Mouse (Mus musculus) kidney, embryonic 16.5 days (tissue): ENCODE results near the gene Gm32742. TPM values are rescaled to one million over a fixed set of nuclear protein-coding genes. Genes with fewer than 3 reads are reported as not detected.

Experiments used
- ATAC-seq: fragments of 200-750 bp; cut with Nextera tagmentation; 2 replicates; pipeline ENCODE4 v1.8.0; 2017; ENCODE audit warnings: moderate TSS enrichment; ENCODE audit not compliant: low FRiP score, low TSS enrichment
- H3K27ac ChIP-seq: fragments of 300-500 bp; sonication (generic); 2 replicates; pipeline ENCODE4 v1.5.1; 2014; ENCODE audit warnings: low read length
- H3K27me3 ChIP-seq: fragments of 300-500 bp; sonication (generic); 2 replicates; pipeline ENCODE4 v1.6.1; 2014; ENCODE audit warnings: low read length, control low read depth, mixed read lengths; ENCODE audit not compliant: insufficient read depth
- H3K36me3 ChIP-seq: fragments of 300-500 bp; sonication (generic); 2 replicates; pipeline ENCODE4 v1.6.1; 2014; ENCODE audit warnings: low read length, control low read depth, mixed read lengths; ENCODE audit not compliant: insufficient read depth
- H3K4me1 ChIP-seq: fragments of 300-500 bp; sonication (generic); 2 replicates; pipeline ENCODE4 v1.6.1; 2014; ENCODE audit warnings: low read length, control low read depth, mixed read lengths; ENCODE audit not compliant: insufficient read depth
- H3K4me2 ChIP-seq: fragments of 300-500 bp; sonication (generic); replicated peaks from 2 replicates; pipeline ENCODE4 v1.6.1; 2014; ENCODE audit warnings: low read depth, low read length
- H3K4me3 ChIP-seq: fragments of 300-500 bp; sonication (generic); 2 replicates; pipeline ENCODE4 v1.5.1; 2014; ENCODE audit warnings: mild to moderate bottlenecking, low read length
- H3K9ac ChIP-seq: fragments of 300-500 bp; sonication (generic); replicated peaks from 2 replicates; pipeline ENCODE4 v1.6.1; 2014; ENCODE audit warnings: low read length
- H3K9me3 ChIP-seq: fragments of 300-500 bp; sonication (generic); 2 replicates; pipeline ENCODE4 v1.6.1; 2016; ENCODE audit warnings: low read length, control low read depth
- WGBS: fragments of 180-500 bp; shearing (Covaris S2); extraction: QIAGEN DNeasy Blood & Tissue Kit; methylation state at CpG from one replicate; pipeline ENCODE4 v1.1.7; 2014; 5-methylcytosine and 5-hydroxymethylcytosine counted together
- polyA plus RNA-seq: library from polyadenylated mRNA; unstranded; fragments of >200 nt; fragmentation: Nextera tagmentation; extraction: Ambion mirVana; gene quantifications from 2 replicates; pipeline ENCODE4 v1.2.1, GENCODE M21; 2015

Gene Gm32742
- 0.01 and 0.03 TPM in 2 replicates for polyA plus RNA-seq

- no peaks in the 10 kb centered on the region for H3K9me3 ChIP-seq
- H3K4me3 ChIP-seq: no peak within 1 kb of the TSS
- H3K9ac ChIP-seq: no peak within 1 kb of the TSS
- 50% methylated on average over 6 of the region's 6 CpGs for WGBS
- no peaks in the 10 kb centered on the region; the same call in 1 of the 2 replicates for H3K4me1 ChIP-seq
- H3K27me3 ChIP-seq: 0 out of 2 replicates have a peak, but pooled peaks cover 3% of the 10 kb centered on the region
- no peak within 1 kb of the TSS for H3K27ac ChIP-seq
- H3K36me3 ChIP-seq: no peaks in the 10 kb centered on the region
- ATAC-seq: no peak
- no peak within 1 kb of the TSS for H3K4me2 ChIP-seq
Observed at GRCm38 (mm10) chr9:51165312-51166180, at the start of gene Gm32742. Gene Gm32742, minus strand, starts transcription at chr9:51165517.

- Histone ChIP-seq H3K9me3 (no peaks in the 10 kb centered on the region), H3K4me2 (no peak overlapping the region), H3K27me3 (no peaks in the 10 kb centered on the region), H3K36me3 (no peaks in the 10 kb centered on the region), H3K4me1 (peaks cover 7% of the 10 kb centered on the region; the same call in 1 of the 2 replicates), H3K4me3 (no peak overlapping the region), H3K9ac (no peak overlapping the region), H3K27ac (no peak overlapping the region)
- 92% methylated on average over 6 of the region's 6 CpGs for WGBS
- ATAC-seq: no peak
Observed at GRCm38 (mm10) chr9:51213729-51214237, 48.5 kb upstream of the Gm32742 start.

- 59% methylated on average over 20 of the region's 20 CpGs for WGBS
Observed at GRCm38 (mm10) chr9:51213023-51213728, 47.9 kb upstream of the Gm32742 start, which contains the start of gene Pou2af1. Gene Pou2af1, plus strand, starts transcription at chr9:51213708.

DNA sequence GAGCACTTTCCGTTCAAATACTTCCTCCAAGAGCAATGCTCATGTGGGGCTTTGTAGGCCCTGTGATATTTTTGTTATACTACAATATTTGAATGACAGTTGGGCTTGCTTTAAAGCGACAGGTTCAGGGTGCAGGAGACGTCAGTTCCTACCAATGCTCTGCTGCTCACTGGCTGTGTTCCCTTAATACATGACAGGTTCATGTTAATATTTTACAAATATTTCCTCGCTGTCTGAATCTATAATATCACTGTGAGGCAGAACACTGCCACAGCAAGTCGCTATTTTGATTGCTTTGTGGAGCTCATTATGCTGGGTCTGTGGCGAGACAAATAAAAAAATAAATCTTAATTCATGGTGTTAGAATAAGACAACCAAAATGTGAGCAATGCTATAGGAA lies 45.9 kb upstream of the Gm32742 start:
- 52% methylated on average over 6 of the region's 6 CpGs for WGBS
- no peak for ATAC-seq
- Histone ChIP-seq H3K27ac (no peak overlapping the region), H3K4me1 (peaks cover 7% of the 10 kb centered on the region; the same call in 1 of the 2 replicates), H3K4me2 (no peak overlapping the region), H3K4me3 (no peak overlapping the region), H3K27me3 (no peaks in the 10 kb centered on the region), H3K9ac (no peak overlapping the region), H3K9me3 (no peaks in the 10 kb centered on the region), H3K36me3 (no peaks in the 10 kb centered on the region)

More at GRCm38 (mm10) chr9:51213023-51213728, 47.9 kb upstream of the Gm32742 start, which contains the start of gene Pou2af1:
- H3K4me2 ChIP-seq: no peak within 1 kb of the TSS
- H3K27me3 ChIP-seq: no peaks in the 10 kb centered on the region
- H3K9me3 ChIP-seq: no peaks in the 10 kb centered on the region
- no peak within 1 kb of the TSS for H3K27ac ChIP-seq
- H3K9ac ChIP-seq: no peak within 1 kb of the TSS
- no peak; the same call in 1 of the 2 replicates for ATAC-seq
- H3K4me1 ChIP-seq: peaks cover 7% of the 10 kb centered on the region; the same call in 1 of the 2 replicates
- H3K36me3 ChIP-seq: no peaks in the 10 kb centered on the region
- no peak within 1 kb of the TSS for H3K4me3 ChIP-seq

GRCm38 (mm10) chr9:51208974-51209332 lies 43.6 kb upstream of the Gm32742 start:
- Histone ChIP-seq H3K27ac (no peak overlapping the region), H3K36me3 (no peaks in the 10 kb centered on the region), H3K27me3 (no peaks in the 10 kb centered on the region), H3K4me3 (no peak overlapping the region), H3K4me2 (no peak overlapping the region), H3K4me1 (peaks cover 7% of the 10 kb centered on the region; the same call in 1 of the 2 replicates), H3K9ac (no peak overlapping the region), H3K9me3 (no peaks in the 10 kb centered on the region)
- ATAC-seq: no peak
- WGBS: 95% methylated on average over 2 of the region's 2 CpGs

- Histone ChIP-seq H3K4me1 (no peaks in the 10 kb centered on the region), H3K27me3 (no peaks in the 10 kb centered on the region), H3K4me3 (no peak overlapping the region), H3K4me2 (no peak overlapping the region), H3K9me3 (no peaks in the 10 kb centered on the region), H3K36me3 (no peaks in the 10 kb centered on the region), H3K27ac (no peak overlapping the region), H3K9ac (no peak overlapping the region)
- WGBS: 74% methylated on average over 4 of the region's 4 CpGs
- no peak for ATAC-seq
Observed at GRCm38 (mm10) chr9:51194790-51195189, 29.5 kb upstream of the Gm32742 start.

GRCm38 (mm10) chr9:51190655-51191054 lies 25.3 kb upstream of the Gm32742 start:
- Histone ChIP-seq H3K9me3 (no peaks in the 10 kb centered on the region), H3K27me3 (no peaks in the 10 kb centered on the region), H3K27ac (no peak overlapping the region), H3K9ac (no peak overlapping the region), H3K4me2 (no peak overlapping the region), H3K4me1 (no peaks in the 10 kb centered on the region), H3K36me3 (no peaks in the 10 kb centered on the region), H3K4me3 (no peak overlapping the region)
- WGBS: 76% methylated on average over 3 of the region's 3 CpGs
- no peak for ATAC-seq

GRCm38 (mm10) chr9:51185871-51186270 lies 20.6 kb upstream of the Gm32742 start:
- Histone ChIP-seq H3K27me3 (no peaks in the 10 kb centered on the region), H3K4me2 (no peak overlapping the region), H3K36me3 (no peaks in the 10 kb centered on the region), H3K4me1 (no peaks in the 10 kb centered on the region), H3K27ac (no peak overlapping the region), H3K9me3 (no peaks in the 10 kb centered on the region), H3K4me3 (no peak overlapping the region), H3K9ac (no peak overlapping the region)
- 82% methylated on average over 5 of the region's 5 CpGs for WGBS
- no peak for ATAC-seq

- H3K27ac ChIP-seq: no peak overlapping the region
- 54% methylated on average over 4 of the region's 4 CpGs for WGBS
- H3K36me3 ChIP-seq: no peaks in the 10 kb centered on the region
- no peak overlapping the region for H3K4me2 ChIP-seq
- no peak overlapping the region for H3K9ac ChIP-seq
- no peak for ATAC-seq
- no peaks in the 10 kb centered on the region for H3K27me3 ChIP-seq
- H3K4me1 ChIP-seq: no peaks in the 10 kb centered on the region
- no peak overlapping the region for H3K4me3 ChIP-seq
- no peaks in the 10 kb centered on the region for H3K9me3 ChIP-seq
Observed at GRCm38 (mm10) chr9:51185386-51185785, 20.1 kb upstream of the Gm32742 start.
